Mouse (Mus musculus) layer of hippocampus, adult 9-11 months (tissue): ENCODE measurements at regions not wholly inside any gene's neighbourhood (a gene's known extent, or its start where the extent isn't known, plus 50 kb on each side); places are given as distances from the start of the nearest gene placed in this dataset.

Experiments
- DNase-seq: peaks from one replicate; pipeline ENCODE4 v3.0.0; 2022

- no peak for DNase-seq
Measured at GRCm38 (mm10) chr4:53915326-53915725, 89.5 kb downstream of the Tmem38b start.

GRCm38 (mm10) chr4:53919188-53919587 is 93.3 kb downstream of the Tmem38b start:
- peak; percentile 41 for DNase-seq

GRCm38 (mm10) chr4:53920587-53920986 is 94.7 kb downstream of the Tmem38b start:
- no peak for DNase-seq

- DNase-seq, result no peak
Measured at GRCm38 (mm10) chr4:53931068-53931467, 105.2 kb downstream of the Tmem38b start.

GRCm38 (mm10) chr4:53931499-53931898 is 105.7 kb downstream of the Tmem38b start:
- DNase-seq, result peak; percentile 26

- no peak for DNase-seq
Measured at GRCm38 (mm10) chr4:53935306-53935705, 109.5 kb downstream of the Tmem38b start.

- no peak for DNase-seq
Measured at GRCm38 (mm10) chr4:53948736-53949135, 122.9 kb downstream of the Tmem38b start.

- DNase-seq, result no peak
Measured at GRCm38 (mm10) chr4:53949164-53949563, 123.3 kb downstream of the Tmem38b start.

- DNase-seq, result no peak
Measured at GRCm38 (mm10) chr4:53950496-53950895, 124.7 kb downstream of the Tmem38b start.

- no peak for DNase-seq
Measured at GRCm38 (mm10) chr4:53951003-53951733, 125.3 kb downstream of the Tmem38b start.

GRCm38 (mm10) chr4:53951734-53952109 is 125.9 kb downstream of the Tmem38b start:
- no peak for DNase-seq

- no peak for DNase-seq
Measured at GRCm38 (mm10) chr4:53952288-53952687, 126.4 kb downstream of the Tmem38b start.

- no peak for DNase-seq
Measured at GRCm38 (mm10) chr4:53962458-53962857, 136.6 kb downstream of the Tmem38b start.

GRCm38 (mm10) chr4:53970461-53970860 is 144.6 kb downstream of the Tmem38b start:
- no peak for DNase-seq

GRCm38 (mm10) chr4:53970960-53971359 is 145.1 kb downstream of the Tmem38b start:
- no peak for DNase-seq

- no peak for DNase-seq
Measured at GRCm38 (mm10) chr4:53976036-53976638, 150.3 kb downstream of the Tmem38b start.

GRCm38 (mm10) chr4:53986519-53987301 is 160.9 kb downstream of the Tmem38b start:
- no peak for DNase-seq

GRCm38 (mm10) chr4:53987536-53987935 is 161.7 kb downstream of the Tmem38b start:
- DNase-seq, result no peak

- DNase-seq, result no peak
Measured at GRCm38 (mm10) chr4:54021069-54021829, 195.4 kb downstream of the Tmem38b start.

- DNase-seq, result peak; percentile 9
Measured at GRCm38 (mm10) chr4:54021861-54022385, 196.1 kb downstream of the Tmem38b start.

- no peak for DNase-seq
Measured at GRCm38 (mm10) chr4:54026919-54027318, 201.1 kb downstream of the Tmem38b start.

GRCm38 (mm10) chr4:54027565-54028237 is 201.9 kb downstream of the Tmem38b start:
- DNase-seq, result no peak
